Mouse (Mus musculus): Measurements from ENCODE around the gene Atpaf1.

GRCm38 (mm10) chr4:115825271-115825670 lies 40.7 kb downstream of the Atpaf1 start:
- TF ChIP-seq CTCF (IDR thresholded peaks at IDR 0.05; ENCODE audit: low read depth, low read length) (no peak), POLR2A (IDR thresholded peaks at IDR 0.05; ENCODE audit: insufficient read depth, low read length) (no peak)

All from ES-Bruce4 (cell line).